Mouse (Mus musculus): ENCODE data around the gene Hjurp. TPM values are rescaled to one million over a fixed set of nuclear protein-coding genes. Genes with fewer than 3 reads are reported as not detected.

The Hjurp gene
- total RNA-seq, 2 experiments from 2014 or later, result 21.7 to 27.4 TPM

DNA sequence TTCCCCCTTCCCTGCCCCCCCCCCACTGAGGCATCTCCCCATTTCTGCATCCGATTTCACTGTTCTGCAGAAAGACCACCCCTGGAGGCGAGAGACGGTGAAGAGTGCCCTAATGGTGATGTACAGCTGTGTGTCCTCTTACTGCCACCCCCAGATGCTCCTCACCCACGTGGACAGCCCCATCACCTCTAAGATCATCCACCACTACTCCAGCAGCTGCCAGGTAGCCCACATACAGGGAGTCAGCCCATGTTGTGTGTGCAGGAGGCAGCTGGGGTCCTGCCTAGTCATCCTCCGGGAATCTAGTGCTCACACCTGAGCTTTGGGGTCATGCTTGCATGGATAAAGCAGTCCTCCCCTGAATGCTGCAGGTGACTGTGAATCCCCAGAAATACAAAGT, 33.6 kb downstream of the Hjurp start:
- no peak for DNase-seq (ENCODE audit: low spot score in 2 of 2)

DNA sequence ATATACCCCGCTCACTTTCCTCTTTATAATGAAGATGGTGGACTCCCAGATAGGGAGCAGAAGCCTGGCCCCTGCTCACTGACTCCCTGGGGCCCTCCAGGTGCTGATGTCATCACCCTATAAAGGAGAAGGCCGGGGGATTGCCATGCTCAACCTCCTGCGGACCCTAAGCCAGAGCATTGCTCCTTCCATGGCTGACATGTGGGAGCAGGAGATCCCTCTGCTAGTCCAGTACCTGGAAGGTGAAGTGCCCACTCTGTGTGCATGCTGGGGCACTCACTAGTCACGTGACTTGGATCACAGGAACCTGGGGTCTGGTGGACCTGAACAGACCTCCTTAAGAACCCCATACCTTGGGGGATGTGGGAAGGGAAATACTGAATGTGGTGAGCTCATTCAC, 36.9 kb downstream of the Hjurp start:
- DNase-seq (ENCODE audit: low spot score in 2 of 2), result no peak

DNA sequence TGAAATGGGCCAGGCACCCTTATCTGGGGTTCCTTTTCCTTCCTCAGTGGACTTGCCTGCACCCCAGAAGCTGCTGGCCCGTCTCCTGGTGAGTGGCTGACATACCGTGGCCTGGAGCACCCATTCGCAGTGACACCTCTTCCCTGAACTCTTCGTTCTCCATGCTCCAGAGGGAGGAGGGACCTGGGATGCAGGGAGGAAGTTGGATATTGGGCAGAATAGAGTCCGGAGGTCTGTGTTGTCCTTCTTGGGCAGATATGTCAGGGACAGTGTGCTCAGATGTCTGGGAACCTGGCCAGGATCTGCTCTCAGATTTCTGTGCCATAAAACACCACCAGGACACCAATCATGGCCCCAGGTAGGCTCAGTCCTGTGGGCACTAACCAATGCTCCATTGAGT, 37.4 kb downstream of the Hjurp start:
- no peak for DNase-seq (ENCODE audit: low spot score in 2 of 2)

DNA sequence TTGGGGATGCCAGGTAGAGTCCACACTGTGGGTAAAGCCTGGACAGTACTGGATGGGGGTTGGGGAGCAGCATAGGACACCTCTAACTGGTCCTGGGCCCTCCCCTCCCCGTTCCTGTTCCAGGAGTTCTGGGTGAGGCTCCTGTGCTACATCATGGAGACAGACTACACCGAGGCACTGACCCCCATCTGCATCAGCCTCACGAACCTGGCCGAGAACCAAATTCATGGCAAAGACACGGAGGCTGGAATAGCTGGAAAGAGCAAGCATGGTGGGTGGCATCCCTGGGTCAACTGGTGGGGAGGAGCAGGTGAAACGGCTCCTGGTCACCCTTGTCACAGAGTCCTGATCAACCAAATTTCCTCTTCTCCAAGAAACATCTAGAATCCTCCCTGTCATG, 38.7 kb downstream of the Hjurp start:
- no peak for DNase-seq (ENCODE audit: low spot score in 2 of 2)

DNA sequence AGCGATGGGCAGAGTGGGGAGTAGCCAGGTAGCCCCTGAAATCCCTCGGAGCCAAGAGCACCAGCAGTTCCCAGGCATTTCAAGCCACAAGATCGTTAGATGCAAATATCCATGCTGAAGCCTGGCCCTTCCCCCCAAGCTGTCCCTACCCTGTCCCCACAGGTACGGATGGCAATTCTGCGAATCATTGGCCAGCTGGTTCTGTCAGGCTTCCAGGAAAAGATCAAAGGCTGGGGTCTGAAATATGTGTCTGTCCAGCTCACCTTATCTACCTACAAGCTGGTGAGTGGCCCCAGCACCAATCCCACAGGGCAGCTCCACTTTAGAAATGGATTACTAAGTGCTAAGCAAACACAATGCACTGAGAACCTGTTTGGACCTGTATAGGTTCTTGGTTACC, 40.1 kb downstream of the Hjurp start:
- DNase-seq (ENCODE audit: low spot score in 2 of 2), result no peak

DNA sequence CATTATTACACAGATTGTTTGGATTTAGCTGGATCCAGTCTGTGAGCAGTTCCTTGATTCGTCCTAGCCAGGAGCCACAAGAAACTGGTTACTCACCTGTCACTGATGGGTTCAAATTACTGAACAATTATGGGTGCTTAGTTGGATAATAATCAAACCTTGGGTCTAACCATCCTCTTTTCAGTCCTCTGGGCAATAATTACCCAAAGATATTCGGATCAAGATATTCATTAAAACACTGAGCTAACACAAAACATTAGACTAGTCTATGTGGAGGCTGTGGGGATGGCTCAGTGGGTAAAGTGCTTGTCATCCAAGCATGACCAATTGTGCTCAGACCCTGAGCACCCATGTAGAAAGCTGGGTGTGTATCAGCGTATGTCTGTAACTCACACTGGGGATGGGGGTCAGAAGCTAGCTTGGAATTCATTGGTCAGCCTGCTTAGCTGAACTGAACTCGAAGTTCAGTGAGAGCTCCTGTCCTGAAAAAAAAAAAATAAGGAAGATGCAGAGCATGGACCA, 41.5 kb downstream of the Hjurp start:
- no peak for DNase-seq (ENCODE audit: low spot score in 2 of 2)

DNA sequence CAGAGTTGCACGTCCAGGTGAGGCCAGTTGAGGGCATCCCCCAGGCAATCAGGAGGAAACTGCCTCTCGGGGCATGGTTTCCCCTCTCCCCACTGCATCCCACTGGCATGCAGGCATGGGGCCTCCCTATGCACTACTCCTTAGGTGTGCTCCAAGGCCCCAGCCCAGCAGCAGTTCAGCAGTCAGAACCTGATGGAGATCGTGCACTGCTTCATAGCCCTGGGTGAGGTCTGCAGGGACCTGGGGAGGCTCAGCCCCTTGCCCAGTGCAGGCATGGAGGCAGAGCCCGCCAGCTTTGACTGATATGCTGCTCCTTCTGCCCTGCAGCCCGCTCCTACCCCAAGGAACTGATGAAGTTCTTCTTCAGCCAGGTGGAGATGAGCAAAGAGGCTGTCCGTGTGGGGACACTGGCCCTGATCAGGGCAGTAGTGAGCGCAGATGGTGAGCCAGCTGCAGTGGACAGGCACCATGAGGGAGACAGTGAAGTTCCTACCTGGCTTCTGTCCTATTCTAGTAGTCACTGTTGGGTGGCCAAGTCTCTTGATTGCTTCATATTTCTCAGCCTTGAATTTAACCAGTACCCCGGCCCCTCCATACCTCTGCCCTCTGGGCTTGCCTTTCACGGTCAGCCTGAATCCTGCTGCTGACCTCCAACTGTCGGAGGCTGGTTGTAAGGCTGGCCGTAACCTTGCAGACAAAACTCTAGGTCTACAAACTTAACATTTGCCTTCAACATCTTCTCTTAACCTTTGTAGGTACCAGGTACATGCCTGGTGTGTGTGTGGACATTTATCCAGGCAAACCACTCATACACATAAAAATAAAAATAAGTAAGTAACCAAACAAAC, 42.2 kb downstream of the Hjurp start:
- no peak for DNase-seq (ENCODE audit: low spot score in 2 of 2)

DNA sequence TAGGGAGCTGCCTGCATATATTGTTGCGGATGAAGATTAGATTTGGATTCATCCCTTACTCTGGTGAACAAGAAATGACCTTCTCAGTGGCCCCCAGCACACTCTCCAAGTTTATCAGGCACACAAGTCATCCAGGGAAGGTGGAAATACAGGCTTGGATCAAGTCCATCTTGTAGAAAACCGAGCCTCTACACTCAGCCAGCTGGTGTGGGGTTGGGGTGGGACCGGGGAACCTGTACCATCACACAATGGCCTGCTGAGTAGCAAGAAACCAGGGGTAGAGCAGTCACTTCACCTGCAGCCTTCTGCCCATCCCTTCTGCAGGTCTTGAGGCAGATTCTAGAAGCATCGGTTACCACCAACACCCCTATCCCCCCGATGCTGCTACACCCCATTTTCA, 42.8 kb downstream of the Hjurp start:
- DNase-seq (ENCODE audit: low spot score in 2 of 2), result no peak

DNA sequence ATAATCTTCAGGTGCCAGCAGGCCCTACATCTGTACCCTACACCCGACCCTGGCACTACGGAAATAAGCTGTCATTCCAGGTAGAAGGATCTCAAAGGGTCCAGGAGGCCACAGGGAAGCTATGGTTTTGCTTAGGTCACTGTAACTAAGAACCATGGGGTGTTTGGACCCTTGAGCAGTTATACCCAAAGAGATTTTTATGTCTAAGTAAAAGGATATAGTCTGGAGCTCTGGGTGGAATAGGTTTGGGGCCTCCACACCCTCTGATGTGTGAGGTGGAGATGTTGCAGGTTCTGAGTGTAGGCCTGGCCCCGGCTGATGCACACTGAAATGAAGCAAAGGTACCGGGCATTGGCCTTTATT, 43.2 kb downstream of the Hjurp start:
- no peak for DNase-seq (ENCODE audit: low spot score in 2 of 2)

DNA sequence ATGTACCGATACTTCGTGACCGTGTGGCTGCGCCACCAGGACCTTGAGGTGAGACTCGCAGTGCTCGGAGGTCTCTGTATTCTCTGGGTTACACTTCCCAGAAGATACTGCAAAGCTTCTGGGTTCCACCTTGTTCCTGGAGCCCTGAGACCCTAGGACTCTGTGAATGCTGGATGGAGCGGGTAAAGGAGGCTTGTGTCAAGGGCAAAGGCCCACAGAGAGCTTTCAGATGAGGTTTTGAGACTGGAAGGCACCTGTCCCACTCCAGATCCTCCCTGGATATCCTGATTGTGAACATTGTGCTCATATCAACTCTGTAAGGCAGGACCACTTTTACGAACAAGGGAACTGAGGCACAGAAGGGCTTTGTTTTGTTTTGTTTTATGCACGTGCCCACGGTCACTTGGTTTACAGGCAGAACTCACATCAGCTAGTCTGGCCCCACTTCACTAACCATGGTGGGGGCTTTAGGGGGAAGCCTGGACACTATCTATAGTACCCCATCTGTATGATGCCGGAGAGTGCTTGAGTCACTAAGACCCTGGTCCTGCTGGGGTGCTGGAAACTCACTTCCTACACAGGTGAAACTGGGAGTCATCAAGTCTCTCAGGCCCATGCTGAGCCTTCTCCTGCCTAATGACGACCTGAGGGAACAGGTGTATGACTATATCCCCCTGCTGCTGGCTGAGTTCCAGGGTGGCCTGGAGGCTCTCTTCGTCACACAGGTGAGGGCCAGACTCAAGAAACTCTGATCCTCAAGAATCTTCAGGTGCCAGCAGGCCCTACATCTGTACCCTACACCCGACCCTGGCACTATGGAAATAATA, 43.8 kb downstream of the Hjurp start:
- peak in 1 of 2 experiments; percentile 29 for DNase-seq (ENCODE audit: low spot score in 2 of 2)

DNA sequence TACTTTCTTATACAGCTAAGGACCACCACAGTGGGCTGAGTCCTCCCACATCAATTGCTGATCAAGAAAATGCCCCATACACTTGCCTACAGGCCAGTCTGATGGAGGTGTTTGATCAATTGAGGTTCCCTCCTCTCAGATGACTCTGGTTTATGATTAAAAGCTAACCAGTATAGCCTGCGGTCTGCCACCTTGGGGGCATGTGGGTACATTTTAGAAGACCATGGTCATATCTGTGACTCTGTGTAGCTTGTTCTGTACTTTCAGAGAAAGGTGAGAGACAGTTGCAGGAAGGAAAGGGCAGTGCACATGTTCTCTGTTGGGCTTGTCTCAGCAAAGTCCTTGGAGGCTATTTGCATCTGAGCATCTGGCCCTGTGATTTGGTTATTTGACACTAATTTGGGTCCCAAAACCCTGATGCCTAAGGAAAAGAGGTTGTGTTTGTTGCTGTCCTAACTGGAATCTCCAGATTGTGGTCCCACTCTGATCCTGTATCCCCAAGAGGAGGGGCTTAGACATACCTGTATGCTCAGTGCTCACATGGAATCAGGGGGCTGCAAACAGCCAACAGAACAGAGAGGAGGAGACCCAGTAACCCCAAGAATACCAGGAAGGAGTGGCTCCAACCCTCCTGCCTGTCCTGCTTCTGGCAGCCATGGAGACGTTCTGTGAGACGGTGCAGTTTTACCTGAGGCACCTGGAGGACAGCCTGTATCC, 44.6 kb downstream of the Hjurp start:
- DNase-seq (ENCODE audit: low spot score in 2 of 2), result peak in 1 of 2 experiments; percentile 26

DNA sequence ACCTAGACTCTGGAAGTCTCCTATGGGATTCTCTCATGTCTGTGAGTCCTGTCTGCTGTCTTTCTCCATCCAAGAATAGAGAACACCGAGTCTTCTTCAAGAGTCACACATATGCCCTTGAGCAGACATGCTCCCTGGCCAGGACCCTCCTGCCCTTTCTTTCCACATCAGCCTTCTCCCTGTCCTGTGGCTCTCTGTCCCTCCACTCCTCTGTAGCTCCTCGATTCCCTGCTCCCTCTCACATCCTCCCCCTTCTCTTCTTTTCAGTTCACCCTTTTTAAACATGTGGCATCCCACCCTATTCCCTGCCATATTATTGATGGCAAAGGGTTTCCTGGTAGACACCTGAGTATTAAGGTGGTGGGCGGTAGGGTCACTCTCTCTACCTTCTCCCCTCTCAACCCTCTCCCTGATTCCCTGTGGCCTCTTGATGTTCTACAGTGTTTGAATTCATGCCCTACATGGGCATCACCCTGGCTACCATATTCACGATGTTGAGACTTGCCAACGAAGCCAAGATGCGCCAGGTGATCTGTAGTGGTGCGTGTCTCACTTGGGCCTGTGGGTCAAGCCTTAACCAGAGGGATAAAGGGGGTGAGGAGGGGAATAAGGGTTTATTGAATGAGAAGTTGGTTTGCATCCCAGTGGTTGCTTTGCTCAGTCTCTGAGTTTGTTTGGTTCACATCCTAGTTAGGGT, 45.5 kb downstream of the Hjurp start:
- peak in 1 of 2 experiments; percentile 26 for DNase-seq (ENCODE audit: low spot score in 2 of 2)

DNA sequence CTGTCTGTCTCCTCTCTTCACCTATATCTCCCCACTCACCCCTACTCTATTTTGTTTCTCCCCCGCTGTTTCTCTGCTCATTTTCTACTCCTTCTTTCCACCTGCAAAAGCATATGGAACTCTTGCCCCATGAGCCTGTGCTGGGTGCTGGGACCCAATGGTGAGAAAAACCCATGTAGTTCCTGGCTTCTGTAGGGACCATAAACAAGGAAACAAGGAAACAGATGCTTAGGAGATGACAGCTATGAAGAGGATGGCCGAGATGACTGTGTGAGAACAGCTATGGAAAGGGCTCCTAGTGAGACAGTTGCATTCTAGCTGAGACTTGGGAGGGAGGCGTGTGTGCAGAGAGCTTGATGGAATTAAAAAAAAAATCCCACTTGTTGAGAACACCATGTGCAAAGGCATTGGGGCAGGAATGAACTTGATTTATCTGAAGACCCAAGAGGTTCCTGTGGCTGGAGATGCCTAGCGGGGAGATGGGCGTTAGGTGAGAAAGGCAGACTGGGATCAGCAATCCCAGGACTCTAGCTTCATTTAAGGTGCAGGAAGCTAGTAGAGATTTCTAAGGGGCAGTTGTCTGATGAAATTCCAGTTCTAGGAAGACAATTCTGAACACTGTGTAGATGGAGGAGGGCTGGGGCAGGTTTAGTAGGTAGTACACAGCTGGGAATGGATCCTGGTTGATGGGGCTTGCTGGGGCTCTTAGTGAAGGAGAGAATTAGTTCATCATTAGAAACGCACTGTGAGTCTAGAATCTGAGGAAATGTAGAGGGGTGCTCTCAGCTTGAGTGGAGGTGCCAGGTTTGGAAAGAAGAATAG, 46.2 kb downstream of the Hjurp start:
- DNase-seq (ENCODE audit: low spot score in 2 of 2), result peak in 1 of 2 experiments; percentile 22

DNA sequence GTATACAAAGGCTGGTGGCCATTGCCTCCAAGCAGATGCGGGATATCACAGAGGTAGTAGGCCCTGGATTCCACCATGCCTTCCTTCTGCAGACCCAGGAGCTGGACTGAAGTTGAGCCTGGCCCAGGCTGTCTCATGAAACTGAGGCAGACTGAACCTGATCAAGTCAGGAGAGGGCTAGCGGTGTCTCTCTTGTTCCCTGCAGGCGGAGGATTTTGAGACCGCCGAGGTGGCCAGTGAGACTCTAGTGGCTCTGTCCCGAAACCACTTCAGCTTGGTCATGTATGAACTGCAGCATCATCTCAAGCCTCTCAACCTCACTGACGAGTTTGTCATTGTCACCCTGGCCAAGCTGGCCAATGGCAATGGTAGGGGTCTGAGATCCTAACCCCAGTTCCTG, 47.0 kb downstream of the Hjurp start:
- DNase-seq (ENCODE audit: low spot score in 2 of 2), result peak in 1 of 2 experiments; percentile 25

DNA sequence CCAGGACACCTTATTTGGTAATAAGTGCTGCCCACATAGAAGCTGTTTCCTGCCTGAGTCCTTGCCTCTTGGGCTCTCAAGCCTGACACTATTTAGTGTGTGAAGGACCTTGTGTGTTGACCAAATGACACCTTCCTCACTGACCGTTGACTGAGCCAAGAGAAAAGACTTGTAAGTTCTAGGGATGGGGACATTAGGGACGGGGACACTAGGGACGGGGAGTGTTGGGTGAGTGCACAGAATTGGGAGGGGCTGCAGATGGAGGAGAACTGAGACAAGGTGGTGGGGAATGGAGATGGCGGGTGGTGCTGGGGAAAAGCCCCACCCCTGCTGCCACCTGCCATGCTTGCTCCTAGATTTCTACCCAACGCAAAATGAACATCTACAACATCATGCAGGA, 47.4 kb downstream of the Hjurp start:
- DNase-seq (ENCODE audit: low spot score in 2 of 2), result peak in 1 of 2 experiments; percentile 25

DNA sequence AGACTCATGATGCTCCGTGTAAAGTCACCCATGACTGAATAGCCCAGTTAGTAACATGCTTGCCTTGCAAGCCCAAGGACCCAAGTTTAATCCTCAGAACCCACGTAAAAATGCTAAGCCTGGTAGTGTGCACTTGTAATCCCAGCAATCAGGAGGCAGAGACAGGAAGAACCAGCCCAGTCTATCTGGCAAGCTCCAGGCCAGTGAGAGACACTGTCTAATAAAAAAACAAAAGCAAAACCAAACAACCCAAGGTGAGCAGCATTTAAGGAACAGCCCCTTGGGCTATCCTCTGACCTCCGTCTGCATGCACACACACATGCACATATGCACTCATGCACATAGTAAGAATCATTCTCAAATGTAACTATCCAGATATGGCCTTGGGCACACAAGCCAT, 47.9 kb downstream of the Hjurp start:
- DNase-seq (ENCODE audit: low spot score in 2 of 2), result peak in 1 of 2 experiments; percentile 20

DNA sequence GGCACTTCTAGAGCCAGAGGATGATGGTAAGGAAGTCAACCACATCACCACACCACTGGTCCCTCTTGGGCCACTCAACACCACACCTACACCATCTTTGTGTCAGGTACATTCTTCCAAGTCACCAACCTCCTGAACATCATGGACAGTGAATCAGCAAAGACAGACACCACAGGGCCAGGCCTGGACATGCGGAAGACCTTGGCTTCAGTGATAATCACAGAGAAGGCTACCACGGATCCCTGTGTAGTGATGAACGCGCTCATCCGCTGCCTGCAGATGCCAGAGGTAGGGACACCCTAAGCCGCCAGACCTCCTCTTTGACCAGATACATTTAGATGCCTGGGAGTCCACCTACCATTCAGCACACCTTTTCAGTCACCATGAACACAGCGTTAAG, 49.3 kb downstream of the Hjurp start:
- DNase-seq (ENCODE audit: low spot score in 2 of 2), result peak in 1 of 2 experiments; percentile 37

DNA sequence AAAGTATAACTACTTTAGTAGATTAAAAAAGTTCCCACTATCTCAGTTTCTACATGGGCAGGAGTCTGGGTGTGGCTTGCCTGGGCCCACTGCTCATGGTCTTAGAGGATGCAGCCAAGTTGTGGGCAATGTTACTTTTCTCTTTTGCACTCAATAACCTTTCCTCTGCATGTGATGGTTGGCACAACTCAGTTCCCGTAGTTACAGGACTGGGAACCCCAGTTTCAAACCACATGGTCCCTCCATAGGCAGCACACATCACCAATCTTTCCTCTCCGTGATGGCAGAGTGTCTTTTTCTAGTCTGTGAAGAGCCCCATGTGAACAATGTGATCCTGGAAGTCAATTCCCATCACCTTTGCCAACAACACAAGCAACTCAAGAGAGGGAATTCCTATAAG, 50.0 kb downstream of the Hjurp start:
- peak in 1 of 2 experiments; percentile 19 for DNase-seq (ENCODE audit: low spot score in 2 of 2)

DNA sequence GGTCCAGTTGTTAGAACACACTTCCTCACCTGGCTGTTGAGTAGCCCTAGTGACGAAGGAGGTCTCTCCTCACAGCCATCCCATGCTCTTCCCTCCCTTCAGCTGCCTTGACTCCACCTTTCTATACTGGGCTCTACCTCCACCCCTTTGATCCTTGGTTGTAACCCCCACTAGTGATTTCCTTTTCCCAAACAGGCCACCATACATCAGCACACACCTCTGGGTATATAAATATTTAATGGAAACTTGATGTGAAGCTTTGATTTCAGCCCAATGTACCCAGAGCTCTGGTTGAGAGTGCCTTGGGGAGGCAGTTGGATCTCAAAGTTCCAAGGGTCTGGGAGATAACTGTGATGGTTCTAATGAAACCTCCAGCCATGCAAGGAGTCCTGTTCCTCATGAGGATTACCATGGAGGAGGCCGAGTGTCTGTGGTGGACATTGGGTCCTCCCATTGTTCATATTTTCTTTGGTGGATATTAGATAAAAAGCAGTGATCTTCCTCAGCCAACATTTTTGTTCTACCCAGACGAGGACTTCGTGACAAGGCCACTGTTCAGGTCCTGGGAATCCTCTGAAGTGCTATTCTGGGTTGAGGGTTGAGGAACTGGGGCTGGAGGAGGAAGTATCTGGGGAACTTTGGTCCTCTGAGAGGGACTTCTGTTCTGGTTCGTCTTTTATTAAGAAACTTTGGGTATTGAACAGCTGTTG, 50.6 kb downstream of the Hjurp start, which contains the start of gene Mroh2a:
Mroh2a (plus strand) TSS at position 317 of the 710 bp plus-strand sequence.
- peak in 1 of 2 experiments; percentile 20 for DNase-seq (ENCODE audit: low spot score in 2 of 2)

All from adrenal gland, adult 18-20 months (tissue).